Mouse (Mus musculus): Measurements from ENCODE around the gene Plekha8. TPM values are rescaled to one million over a fixed set of nuclear protein-coding genes. Genes with fewer than 3 reads are reported as not detected.

Gene Plekha8
- 6.2 and 6.4 TPM in 2 replicates for polyA plus RNA-seq (2015; fragmentation: Nextera tagmentation; extraction: Ambion mirVana)

DNA sequence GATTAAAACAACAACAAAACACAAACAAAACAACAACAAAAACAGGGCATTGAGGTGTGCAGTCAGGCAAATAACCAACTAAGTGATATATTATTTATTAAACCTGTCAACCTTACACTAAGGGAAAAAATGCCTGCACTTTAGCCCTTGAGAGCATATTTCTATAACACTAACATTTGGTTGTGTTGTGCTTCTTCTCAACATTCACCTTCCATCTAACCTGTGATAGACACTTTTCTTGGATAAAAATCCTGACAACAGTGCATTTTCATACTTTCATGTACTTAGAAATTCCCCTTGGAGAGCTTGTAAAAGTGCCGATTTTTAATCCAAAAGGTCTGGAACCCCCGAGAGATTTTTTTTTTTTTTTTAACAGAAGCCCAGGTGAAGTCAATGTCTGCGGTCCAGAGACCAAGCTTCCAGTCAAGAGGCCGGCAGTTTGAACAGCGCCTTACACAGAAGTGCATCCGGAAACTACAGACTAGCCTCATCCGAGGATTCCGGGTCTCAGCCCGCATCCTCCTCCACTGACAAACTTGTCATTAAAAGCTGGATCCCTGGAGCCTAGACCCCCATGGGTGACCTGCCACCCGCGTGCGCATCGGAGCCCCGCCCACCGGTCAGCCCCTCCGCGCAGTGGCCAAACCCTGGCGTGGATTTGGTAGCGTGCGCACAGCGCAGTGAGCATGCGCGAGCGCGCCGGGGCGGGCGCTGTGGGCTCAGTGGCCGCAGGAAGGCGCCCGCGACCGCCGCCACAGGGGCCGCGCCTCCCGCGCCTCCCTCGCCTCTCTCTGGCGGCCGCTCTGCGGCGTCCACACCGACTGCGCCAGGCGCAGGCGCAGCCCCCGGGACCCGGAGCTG is at the start of gene Plekha8:
Gene Plekha8 (plus strand): TSS at position 643 of the 861 bp plus-strand sequence.
- peak within 1 kb of the TSS; percentile 76 for H3K4me2 ChIP-seq (replicated peaks)
- peak within 1 kb of the TSS; percentile 74 for H3K27ac ChIP-seq
- H3K9me3 ChIP-seq, result no peaks in the 10 kb centered on the region
- H3K9ac ChIP-seq, result peak within 1 kb of the TSS; percentile 87
- no peaks in the 10 kb centered on the region for H3K36me3 ChIP-seq
- peak within 1 kb of the TSS; percentile 91 for H3K4me3 ChIP-seq (replicated peaks)
- H3K27me3 ChIP-seq (replicated peaks), result no peaks in the 10 kb centered on the region
- peaks cover 18% of the 10 kb centered on the region for H3K4me1 ChIP-seq (replicated peaks)
- under 1% methylated on average over 48 of the region's 49 CpGs for WGBS
- peak; percentile 96 for ATAC-seq

GRCm38 (mm10) chr6:54548314-54549019 is 46.4 kb upstream of the Plekha8 start:
- 46% methylated on average over 13 of the region's 13 CpGs for whole genome bisulfite sequencing
- Histone ChIP-seq H3K4me1 (replicated peaks) (no peaks in the 10 kb centered on the region), H3K4me2 (replicated peaks) (no peak overlapping the region), H3K9ac (no peak overlapping the region), H3K4me3 (replicated peaks) (no peak overlapping the region), H3K27me3 (replicated peaks) (no peaks in the 10 kb centered on the region), H3K27ac (no peak overlapping the region), H3K9me3 (no peaks in the 10 kb centered on the region), H3K36me3 (no peaks in the 10 kb centered on the region)
- peak; percentile 28; the same call in 1 of the 2 replicates for ATAC-seq

DNA sequence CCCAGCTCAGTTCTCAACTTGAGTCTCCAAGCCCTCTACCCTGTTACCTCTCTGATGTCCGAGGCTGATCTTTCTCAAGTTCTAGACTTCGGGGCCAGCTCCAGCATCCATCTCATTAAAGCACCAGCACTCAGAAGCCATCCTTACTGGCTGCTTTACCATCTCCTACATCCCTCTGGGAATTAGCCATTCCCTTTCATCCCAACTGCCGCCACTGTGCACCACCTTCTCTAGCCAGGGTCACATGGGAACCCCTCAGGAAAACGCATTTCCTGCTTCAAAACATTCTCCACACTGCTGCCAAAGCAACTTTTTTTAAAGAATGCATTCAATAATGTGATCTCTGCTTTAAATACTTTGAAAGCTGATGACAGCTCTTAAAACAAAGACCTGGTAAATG is 45.6 kb upstream of the Plekha8 start:
- ATAC-seq, result no peak
- Histone ChIP-seq H3K36me3 (no peaks in the 10 kb centered on the region), H3K4me1 (replicated peaks) (no peaks in the 10 kb centered on the region), H3K4me2 (replicated peaks) (no peak overlapping the region), H3K9me3 (no peaks in the 10 kb centered on the region), H3K9ac (no peak overlapping the region), H3K27ac (no peak overlapping the region), H3K27me3 (replicated peaks) (no peaks in the 10 kb centered on the region), H3K4me3 (replicated peaks) (no peak overlapping the region)
- 66% methylated on average over 4 of the region's 4 CpGs for WGBS

GRCm38 (mm10) chr6:54550801-54551323 is 44.0 kb upstream of the Plekha8 start:
- Histone ChIP-seq H3K9ac (no peak overlapping the region), H3K4me1 (replicated peaks) (no peaks in the 10 kb centered on the region), H3K27ac (no peak overlapping the region), H3K9me3 (no peaks in the 10 kb centered on the region), H3K4me2 (replicated peaks) (no peak overlapping the region), H3K4me3 (replicated peaks) (no peak overlapping the region), H3K27me3 (replicated peaks) (no peaks in the 10 kb centered on the region), H3K36me3 (no peaks in the 10 kb centered on the region)
- no peak for ATAC-seq
- WGBS, result 66% methylated on average over 6 of the region's 7 CpGs

DNA sequence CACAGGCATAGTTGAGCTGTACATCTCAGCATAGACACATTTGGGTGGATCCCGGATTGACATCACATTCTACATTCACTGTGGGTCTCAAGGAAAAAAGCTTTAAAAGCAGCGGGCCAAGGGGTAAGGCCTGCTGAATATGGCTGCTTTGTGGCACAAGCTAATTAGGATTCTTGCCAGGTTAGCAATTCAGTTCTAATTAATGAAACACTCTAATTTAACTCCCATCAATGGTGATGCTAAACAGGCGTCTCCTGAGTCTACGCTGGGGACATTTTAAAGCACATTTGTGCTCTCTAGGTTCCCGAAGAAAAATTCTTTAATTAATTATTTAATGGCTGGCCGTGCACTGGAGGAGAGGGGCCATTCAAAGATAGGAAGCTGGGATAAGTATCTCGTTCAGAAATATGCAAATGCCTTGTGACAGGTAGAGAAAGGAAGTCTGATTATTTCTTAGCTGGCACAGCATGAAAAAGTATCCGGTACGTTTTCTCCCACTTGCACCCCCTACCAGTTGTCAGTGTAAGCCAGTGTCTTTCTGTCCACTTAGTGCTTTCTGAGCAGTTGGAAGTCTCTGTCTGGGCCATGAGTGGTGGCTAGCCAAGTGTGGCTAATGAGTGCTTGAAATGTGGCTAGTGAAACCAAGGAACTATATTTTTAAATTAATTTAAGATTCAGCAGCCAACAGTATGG is 42.0 kb upstream of the Plekha8 start:
- Histone ChIP-seq H3K4me1 (replicated peaks) (no peaks in the 10 kb centered on the region), H3K36me3 (no peaks in the 10 kb centered on the region), H3K4me2 (replicated peaks) (no peak overlapping the region), H3K27ac (no peak overlapping the region), H3K9ac (no peak overlapping the region), H3K27me3 (replicated peaks) (no peaks in the 10 kb centered on the region), H3K9me3 (no peaks in the 10 kb centered on the region), H3K4me3 (replicated peaks) (no peak overlapping the region)
- 80% methylated on average over 9 of the region's 9 CpGs for WGBS
- ATAC-seq, result no peak

- WGBS, result 77% methylated on average over 2 of the region's 2 CpGs
- no peak overlapping the region for H3K27ac ChIP-seq
Measured at GRCm38 (mm10) chr6:54553632-54554031, 41.3 kb upstream of the Plekha8 start.

DNA sequence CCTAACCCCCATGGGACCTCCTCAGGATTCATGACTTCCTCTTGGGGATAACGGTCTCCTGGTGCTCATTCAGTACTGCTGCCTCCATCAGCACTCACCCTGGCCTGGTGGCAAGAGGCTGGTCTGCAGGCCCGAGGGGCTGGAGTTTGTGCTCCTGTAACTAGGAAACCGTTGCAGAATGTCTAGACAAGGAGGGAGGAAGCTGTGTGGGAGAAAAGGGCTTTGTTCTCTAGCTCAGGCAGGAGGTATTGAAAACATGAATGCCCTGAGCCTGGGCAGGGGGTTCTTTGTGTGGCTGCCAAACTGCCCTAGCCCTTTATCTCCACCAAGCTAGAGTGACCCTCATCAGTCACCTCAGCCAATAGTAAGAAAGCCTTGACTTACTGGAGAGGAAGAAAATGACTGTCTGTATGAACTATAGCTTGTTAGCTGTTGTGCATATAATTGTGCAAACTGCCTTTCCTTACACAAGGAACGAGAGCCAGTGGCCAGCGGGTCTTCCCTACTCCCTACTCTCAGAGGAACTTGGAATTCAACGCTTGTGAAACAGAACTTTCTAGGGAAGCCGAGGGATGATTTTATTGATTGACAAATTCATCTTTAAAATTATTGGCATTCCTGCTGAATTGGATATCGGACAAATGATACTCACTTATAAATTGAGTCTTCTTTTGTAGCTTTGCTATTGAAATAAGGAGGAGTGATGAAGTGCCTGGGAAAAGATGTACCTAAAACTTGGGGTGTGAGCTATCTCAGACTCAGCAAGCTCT is 40.4 kb upstream of the Plekha8 start:
- H3K4me2 ChIP-seq (replicated peaks), result no peak overlapping the region
- no peaks in the 10 kb centered on the region for H3K4me1 ChIP-seq (replicated peaks)
- WGBS, result 65% methylated on average over 8 of the region's 8 CpGs
- H3K9ac ChIP-seq, result no peak overlapping the region
- no peak overlapping the region for H3K4me3 ChIP-seq (replicated peaks)
- no peak overlapping the region for H3K27ac ChIP-seq
- H3K36me3 ChIP-seq, result no peaks in the 10 kb centered on the region
- no peaks in the 10 kb centered on the region for H3K9me3 ChIP-seq
- no peaks in the 10 kb centered on the region for H3K27me3 ChIP-seq (replicated peaks)
- ATAC-seq, result no peak

More at GRCm38 (mm10) chr6:54553632-54554031, 41.3 kb upstream of the Plekha8 start:
- Histone ChIP-seq H3K4me2 (replicated peaks) (no peak overlapping the region), H3K36me3 (no peaks in the 10 kb centered on the region), H3K9me3 (no peaks in the 10 kb centered on the region), H3K4me3 (replicated peaks) (no peak overlapping the region), H3K27me3 (replicated peaks) (no peaks in the 10 kb centered on the region), H3K4me1 (replicated peaks) (no peaks in the 10 kb centered on the region), H3K9ac (no peak overlapping the region)
- no peak for ATAC-seq

DNA sequence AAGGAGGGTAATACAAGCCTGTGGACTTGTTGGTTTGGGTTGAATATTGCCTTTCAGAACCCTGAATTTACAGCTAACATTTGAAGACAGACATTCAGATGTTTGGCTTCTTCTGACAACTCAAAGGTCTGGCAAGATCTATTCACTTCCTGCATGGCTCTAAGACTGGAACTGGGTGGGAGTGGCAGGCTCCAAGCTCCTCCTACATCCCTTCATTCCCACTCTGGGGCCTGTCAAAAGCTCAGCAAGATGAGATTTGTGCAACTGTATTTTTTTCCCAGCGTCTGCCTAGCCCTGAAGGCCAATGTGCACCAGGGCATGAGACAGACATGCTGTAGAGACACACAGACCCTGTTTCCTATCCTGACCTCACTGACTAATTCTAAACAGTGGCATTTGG is 39.1 kb upstream of the Plekha8 start:
- no peak for ATAC-seq
- Histone ChIP-seq H3K4me2 (replicated peaks) (no peak overlapping the region), H3K27ac (no peak overlapping the region), H3K4me3 (replicated peaks) (no peak overlapping the region), H3K9me3 (no peaks in the 10 kb centered on the region), H3K4me1 (replicated peaks) (no peaks in the 10 kb centered on the region), H3K9ac (no peak overlapping the region), H3K36me3 (no peaks in the 10 kb centered on the region), H3K27me3 (replicated peaks) (no peaks in the 10 kb centered on the region)
- 45% methylated on average over 1 of the region's 1 CpGs for WGBS

DNA sequence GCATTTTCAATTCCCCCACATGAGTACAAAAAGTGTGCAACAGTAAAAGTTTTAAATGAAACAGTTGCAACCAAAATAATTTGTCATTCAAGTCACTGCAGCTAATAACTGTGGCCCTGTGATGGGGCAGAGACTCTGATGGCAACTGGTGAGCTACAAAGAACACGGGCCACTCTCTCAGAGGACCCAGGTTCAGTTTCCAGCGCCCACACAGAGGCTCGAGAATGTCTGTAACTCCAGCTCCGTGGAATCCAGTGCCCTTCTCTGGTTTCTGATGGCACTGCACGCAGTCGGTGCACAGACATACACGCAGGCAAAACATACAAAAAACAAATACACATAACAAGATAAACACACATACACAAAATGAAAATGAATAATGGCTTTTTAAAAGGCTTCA is 37.2 kb upstream of the Plekha8 start:
- H3K4me1 ChIP-seq (replicated peaks), result no peaks in the 10 kb centered on the region
- H3K9me3 ChIP-seq, result no peaks in the 10 kb centered on the region
- H3K27ac ChIP-seq, result no peak overlapping the region
- no peak overlapping the region for H3K4me3 ChIP-seq (replicated peaks)
- no peaks in the 10 kb centered on the region for H3K27me3 ChIP-seq (replicated peaks)
- H3K9ac ChIP-seq, result no peak overlapping the region
- WGBS, result 88% methylated on average over 7 of the region's 7 CpGs
- H3K4me2 ChIP-seq (replicated peaks), result no peak overlapping the region
- no peak for ATAC-seq
- no peaks in the 10 kb centered on the region for H3K36me3 ChIP-seq

- no peak for ATAC-seq
- Histone ChIP-seq H3K36me3 (no peaks in the 10 kb centered on the region), H3K4me1 (replicated peaks) (no peaks in the 10 kb centered on the region), H3K9me3 (no peaks in the 10 kb centered on the region), H3K4me2 (replicated peaks) (no peak overlapping the region), H3K9ac (no peak overlapping the region), H3K27me3 (replicated peaks) (no peaks in the 10 kb centered on the region), H3K4me3 (replicated peaks) (no peak overlapping the region), H3K27ac (no peak overlapping the region)
- WGBS, result 64% methylated on average over 7 of the region's 7 CpGs
Measured at GRCm38 (mm10) chr6:54558466-54558865, 36.4 kb upstream of the Plekha8 start.

DNA sequence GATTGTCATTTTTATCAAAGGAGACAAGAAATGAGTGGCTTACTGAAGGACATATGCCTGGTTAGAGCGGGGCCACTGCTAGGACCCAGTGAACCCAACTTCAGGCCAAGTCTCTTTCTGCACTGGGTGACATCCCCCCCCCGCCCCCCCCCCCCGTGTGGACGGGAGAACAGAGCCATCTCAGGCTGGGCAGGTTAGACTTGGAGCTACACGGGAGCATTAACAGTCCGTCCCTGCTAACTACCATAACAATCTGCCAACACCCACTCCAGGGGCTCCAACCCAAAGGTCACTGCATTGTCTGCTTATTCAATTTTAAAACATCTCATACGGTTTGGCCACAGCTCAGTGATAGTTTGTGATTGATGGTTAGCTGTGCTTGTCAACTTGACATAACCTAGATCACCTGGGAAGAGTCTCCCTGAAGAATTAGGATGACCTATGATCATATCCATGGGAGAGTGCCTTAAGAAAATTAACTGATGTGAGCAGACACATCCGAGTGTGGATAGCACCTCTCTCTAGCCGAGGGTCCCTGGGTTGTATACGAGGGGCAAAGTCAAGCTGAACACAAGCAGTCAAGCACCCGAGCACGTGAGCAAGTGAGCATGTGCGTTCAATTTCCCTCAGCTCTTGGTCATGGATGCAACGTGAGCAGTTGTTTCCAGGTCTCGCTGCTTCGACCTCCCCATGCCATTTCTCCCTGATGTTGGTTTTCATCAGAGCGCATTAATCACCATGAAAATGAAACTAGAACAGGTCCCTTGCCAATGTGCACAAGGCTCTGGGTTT is 32.7 kb upstream of the Plekha8 start:
- no peak overlapping the region for H3K4me2 ChIP-seq (replicated peaks)
- no peak overlapping the region for H3K9ac ChIP-seq
- WGBS, result 77% methylated on average over 17 of the region's 17 CpGs
- H3K4me1 ChIP-seq (replicated peaks), result peaks cover 5% of the 10 kb centered on the region; the same call in 1 of the 2 replicates
- H3K27ac ChIP-seq, result no peak overlapping the region
- no peaks in the 10 kb centered on the region for H3K9me3 ChIP-seq
- H3K36me3 ChIP-seq, result no peaks in the 10 kb centered on the region
- H3K27me3 ChIP-seq (replicated peaks), result no peaks in the 10 kb centered on the region
- no peak overlapping the region for H3K4me3 ChIP-seq (replicated peaks)
- ATAC-seq, result no peak

Measured in intestine, embryonic 15.5 days (tissue).